8 mouse cellular contexts compared by ENCODE assay signal in genomic region chr1:21014463-21014862, GRCm38 (mm10).
DNase-seq lines count a peak whose midpoint lies in the region; ATAC-seq and TF ChIP-seq lines count a peak whose summit lies in the region.

No protein-coding gene starts in this region.

- H3K4me3 ChIP-seq in kidney, adult 2 months (ENCODE audit: insufficient read depth, low read depth, low read length): no peak overlapping the region
- peak overlapping the region; percentile 47 for H3K4me3 ChIP-seq in megakaryocyte, embryonic 14.5 days (replicated peaks)
- H3K4me3 ChIP-seq in forebrain, embryonic 15.5 days: no peak overlapping the region

- no peaks in the 10 kb centered on the region for H3K9me3 ChIP-seq in megakaryocyte, embryonic 14.5 days
- H3K9me3 ChIP-seq in forebrain, embryonic 15.5 days: no peaks in the 10 kb centered on the region

- no peaks in the 10 kb centered on the region for H3K4me1 ChIP-seq in kidney, adult 2 months (ENCODE audit: control insufficient read depth, insufficient read depth, low read length)
- H3K4me1 ChIP-seq in megakaryocyte, embryonic 14.5 days: peaks cover 40% of the 10 kb centered on the region
- no peaks in the 10 kb centered on the region for H3K4me1 ChIP-seq in forebrain, embryonic 15.5 days

- intact Hi-C loops in gastrocnemius, postnatal 14 days (cut with DNase I; ENCODE audit: low total_unique reads): no loop called here

- no peak overlapping the region for H3K9ac ChIP-seq in forebrain, embryonic 15.5 days (replicated peaks)

- no peak for TF ChIP-seq CTCF in kidney, adult 2 months (conservative IDR thresholded peaks at IDR 0.05; ENCODE audit: insufficient read depth, insufficient read length, low read depth, low read length)

- 26% methylated on average over 8 of the region's 8 CpGs for WGBS in kidney, adult 2 months
- 71% methylated on average over 8 of the region's 8 CpGs for WGBS in forebrain, embryonic 15.5 days

- H3K27ac ChIP-seq in kidney, adult 2 months (ENCODE audit: insufficient read depth, low read depth, low read length): no peak overlapping the region
- H3K27ac ChIP-seq in forebrain, embryonic 15.5 days (replicated peaks): no peak overlapping the region

- TF ChIP-seq POLR2A in kidney, adult 2 months (IDR thresholded peaks at IDR 0.05; ENCODE audit: low read depth, low read length): no peak

- no peaks in the 10 kb centered on the region for H3K36me3 ChIP-seq in kidney, adult 2 months (ENCODE audit: control insufficient read depth, insufficient read depth, low read length)
- peaks cover 27% of the 10 kb centered on the region for H3K36me3 ChIP-seq in megakaryocyte, embryonic 14.5 days (replicated peaks; ENCODE audit: low read length)
- no peaks in the 10 kb centered on the region for H3K36me3 ChIP-seq in forebrain, embryonic 15.5 days

- no peak overlapping the region for H3K4me2 ChIP-seq in forebrain, embryonic 15.5 days (replicated peaks)

- peak; percentile 21 for DNase-seq in testis, postnatal 14 days (ENCODE audit: low spot score)
- DNase-seq in testis, postnatal 10 days (ENCODE audit: low spot score): no peak
- DNase-seq in gastrocnemius, postnatal 14 days: peak; percentile 86
- peak; percentile 28 for DNase-seq in kidney, adult 2 months
- no peak for DNase-seq in embryo, embryonic 10.5 days (ENCODE audit: low spot score)
- DNase-seq in thymus, postnatal 14 days: no peak

- ATAC-seq in forebrain, embryonic 15.5 days (replicated peaks): no peak

- H3K27me3 ChIP-seq in kidney, adult 2 months (replicated peaks; ENCODE audit: control insufficient read depth, insufficient read depth, low read length): no peaks in the 10 kb centered on the region
- H3K27me3 ChIP-seq in megakaryocyte, embryonic 14.5 days (replicated peaks): no peaks in the 10 kb centered on the region
- H3K27me3 ChIP-seq in forebrain, embryonic 15.5 days: no peaks in the 10 kb centered on the region

Comparison
In these comparisons a context has a peak if more than half of its experiments do, and no peak if none do; other contexts are left out.
1. DNase-seq: peak in testis, postnatal 14 days (single experiment), gastrocnemius, postnatal 14 days (single experiment) and kidney, adult 2 months (single experiment); none in testis, postnatal 10 days (single experiment), embryo, embryonic 10.5 days (single experiment) and thymus, postnatal 14 days (single experiment).